Mouse (Mus musculus) MEL-GATA-1-ER (cell line): ENCODE measurements around the gene Mpg.
A peak's percentile ranks its signal among the peaks of the same experiment; 100 is the strongest.

Source experiments
- DNase-seq: peaks from one replicate; pipeline ENCODE4 v3.0.0-alpha.2; 2012; ENCODE audit warnings: low read depth; ENCODE audit errors: extremely low read depth

Mpg gene

DNA sequence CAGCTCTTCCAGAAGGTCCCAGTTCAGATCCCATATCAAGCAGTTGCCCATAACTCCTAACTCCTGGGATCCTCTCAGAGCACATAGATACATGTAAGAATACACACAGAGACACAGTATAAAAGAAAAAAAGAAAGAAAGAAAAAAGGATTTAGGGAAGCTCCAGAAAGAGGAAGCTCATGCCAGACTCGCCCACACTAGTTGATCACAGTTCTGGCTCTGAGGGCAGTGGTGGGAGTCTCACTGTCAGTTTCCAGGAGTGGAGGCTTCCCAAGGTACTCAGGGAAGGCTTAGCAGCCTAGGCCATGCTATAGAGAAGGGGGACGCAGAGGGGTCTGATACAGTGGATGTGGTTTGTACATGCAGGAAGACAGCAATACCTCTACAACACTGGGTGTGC, 4.8 kb downstream of the Mpg start:
- DNase-seq: no peak

DNA sequence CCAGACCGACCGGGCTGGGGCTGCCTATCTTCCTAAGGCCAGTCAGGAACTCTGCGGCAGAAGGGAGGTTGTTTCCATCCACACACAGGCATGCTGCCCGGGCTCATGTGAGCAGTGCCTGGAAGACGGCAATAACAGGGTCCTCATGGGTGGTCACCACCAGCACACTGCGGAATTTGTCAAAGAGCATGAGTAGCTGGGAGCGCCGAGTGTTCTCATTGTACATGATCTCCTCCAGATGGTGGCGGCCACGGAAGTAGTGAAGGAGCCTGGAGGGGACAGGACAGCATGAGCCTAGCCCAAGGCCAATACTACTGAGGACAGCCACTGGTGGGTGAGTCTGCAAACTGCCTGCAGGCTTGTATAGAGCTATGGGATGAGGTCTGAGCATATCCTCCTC, 6.5 kb downstream of the Mpg start:
- no peak for DNase-seq

DNA sequence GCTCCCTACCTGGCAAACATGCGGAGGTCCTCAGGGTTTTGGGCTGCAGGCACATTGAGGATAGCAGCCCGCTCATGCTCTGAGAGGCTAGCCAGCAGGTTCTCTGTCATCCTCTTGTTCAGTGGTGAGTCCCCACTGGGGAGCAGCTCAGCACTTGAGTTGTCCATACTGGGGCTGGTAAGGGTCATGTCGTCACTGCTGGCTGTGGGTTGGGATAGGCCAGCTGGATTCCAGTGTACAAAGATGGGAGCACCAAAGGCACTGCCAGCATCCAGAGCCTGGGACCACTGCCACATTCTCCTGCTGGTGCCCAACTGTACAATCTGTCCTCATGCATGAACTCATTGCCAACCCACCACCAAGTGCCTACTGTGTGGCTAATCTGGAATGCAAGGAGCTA, 7.6 kb downstream of the Mpg start:
- DNase-seq: no peak

DNA sequence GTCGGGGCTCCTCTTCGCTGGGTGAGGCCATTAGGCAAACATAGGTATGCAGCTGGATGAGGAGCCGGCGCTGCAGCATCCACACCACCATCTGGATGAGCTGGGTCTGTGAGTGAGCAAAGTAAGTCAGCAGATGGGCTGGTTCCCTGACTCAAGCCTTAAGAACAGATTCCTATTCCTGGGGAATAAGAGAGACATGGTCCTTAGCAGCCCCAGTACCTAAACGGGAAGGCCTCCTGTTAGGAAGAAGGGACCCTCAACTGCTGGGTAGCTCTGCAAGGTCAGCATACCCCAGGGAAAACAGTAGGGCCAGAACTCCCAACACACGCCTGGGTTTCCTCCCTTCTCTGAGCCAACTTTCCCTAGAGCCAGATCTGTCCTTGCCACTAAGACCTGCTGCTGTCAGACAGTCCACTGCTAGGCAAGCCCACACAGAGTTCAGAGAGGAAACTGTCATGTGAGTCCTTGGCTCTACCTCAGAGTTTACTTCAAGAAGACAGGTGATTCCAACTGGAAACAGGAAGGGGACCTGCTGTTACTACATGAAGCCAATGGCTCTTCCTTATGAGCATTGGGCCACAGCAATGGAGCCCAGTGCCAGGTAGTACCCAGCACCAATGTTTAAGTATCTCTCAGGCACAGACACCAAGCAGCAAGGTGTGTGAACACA, 8.6 kb downstream of the Mpg start:
- DNase-seq: no peak

DNA sequence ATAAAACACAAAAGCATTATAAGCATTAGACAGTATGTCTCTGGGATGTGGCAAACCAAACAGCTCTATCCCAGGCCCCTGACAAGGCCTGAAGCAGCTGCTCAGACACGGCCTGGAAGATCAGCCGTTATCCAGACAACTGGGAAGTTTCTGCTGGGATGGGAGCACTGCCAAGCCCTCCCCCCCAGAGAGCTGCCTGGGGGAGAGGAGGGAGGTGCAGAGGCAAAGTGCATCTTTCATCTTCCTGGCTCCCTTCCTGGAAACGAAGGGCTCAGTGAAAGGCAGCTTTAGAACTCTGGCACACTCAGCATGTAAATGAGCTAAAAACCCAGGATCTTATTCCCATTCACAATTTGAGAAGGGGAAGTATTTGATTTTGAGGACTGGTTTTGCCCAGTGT, 9.3 kb downstream of the Mpg start:
- no peak for DNase-seq

DNA sequence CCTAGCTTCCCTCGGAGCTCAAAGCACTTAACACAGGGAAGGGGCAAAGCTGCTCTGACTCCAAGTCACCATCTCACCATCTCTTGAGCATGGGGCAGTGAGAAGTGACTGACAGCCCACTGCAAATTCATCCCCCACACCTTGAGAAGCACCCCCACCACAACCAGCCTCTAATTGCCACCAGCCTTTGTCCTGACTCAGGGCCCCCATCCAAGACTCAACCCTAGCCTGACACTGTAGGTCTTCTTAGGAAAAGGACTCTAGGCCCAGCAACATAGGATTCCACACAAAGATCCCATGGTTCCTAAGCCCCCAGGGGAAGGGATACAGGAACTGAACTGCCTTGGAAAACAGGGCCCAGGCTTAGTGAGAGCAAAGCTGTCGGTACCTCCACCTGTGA, 9.8 kb downstream of the Mpg start:
- no peak for DNase-seq

DNA sequence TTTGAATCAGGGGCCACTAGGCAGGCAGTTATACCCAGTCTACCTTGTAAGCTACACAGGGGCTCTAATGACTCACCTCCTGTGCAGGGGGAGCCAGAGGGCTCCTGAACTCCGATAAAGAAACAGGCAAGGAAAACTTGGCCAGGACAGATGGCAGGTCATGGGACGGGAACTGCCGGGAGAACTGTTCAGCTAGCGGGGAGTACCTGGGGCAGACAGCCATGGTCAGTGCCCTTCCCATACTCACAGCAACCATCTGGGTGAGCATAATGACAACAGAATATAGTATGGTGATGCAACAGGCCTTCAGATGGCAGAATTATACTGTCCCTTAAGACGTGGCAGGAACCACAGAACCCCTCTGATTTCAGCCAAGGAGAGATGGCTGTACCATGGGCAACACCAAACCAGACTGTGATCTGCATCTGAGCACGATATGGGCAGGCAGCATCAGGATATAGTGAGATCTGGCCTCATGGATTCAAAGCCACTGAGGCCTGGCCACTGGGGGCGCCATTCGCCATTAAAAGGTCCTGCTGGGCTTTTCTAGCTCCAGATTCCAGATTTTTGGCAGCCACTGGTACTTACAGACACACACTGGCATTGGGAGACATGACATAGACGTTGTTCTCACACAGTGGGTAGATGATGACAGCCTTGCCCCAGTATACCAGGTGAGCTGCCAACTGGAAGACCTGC, 10.6 kb downstream of the Mpg start:
- no peak for DNase-seq

DNA sequence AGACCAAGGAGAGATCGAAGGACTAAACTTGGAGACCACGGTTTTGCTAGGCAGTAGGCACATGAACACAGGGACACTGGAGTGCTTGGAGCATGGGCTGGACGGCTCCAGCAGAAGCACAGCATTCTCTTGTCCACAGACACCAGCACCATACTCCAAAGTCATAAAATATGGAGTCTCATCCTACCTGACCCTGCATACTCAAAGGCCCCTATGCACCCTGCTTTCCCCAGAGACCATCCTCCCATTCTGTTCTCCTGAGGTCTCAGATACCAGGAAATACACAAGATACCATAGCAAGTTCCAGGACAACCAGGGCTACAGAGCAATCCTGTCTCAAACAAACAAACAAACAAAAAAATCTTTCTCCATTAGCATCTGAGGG, 11.1 kb downstream of the Mpg start:
- no peak for DNase-seq

DNA sequence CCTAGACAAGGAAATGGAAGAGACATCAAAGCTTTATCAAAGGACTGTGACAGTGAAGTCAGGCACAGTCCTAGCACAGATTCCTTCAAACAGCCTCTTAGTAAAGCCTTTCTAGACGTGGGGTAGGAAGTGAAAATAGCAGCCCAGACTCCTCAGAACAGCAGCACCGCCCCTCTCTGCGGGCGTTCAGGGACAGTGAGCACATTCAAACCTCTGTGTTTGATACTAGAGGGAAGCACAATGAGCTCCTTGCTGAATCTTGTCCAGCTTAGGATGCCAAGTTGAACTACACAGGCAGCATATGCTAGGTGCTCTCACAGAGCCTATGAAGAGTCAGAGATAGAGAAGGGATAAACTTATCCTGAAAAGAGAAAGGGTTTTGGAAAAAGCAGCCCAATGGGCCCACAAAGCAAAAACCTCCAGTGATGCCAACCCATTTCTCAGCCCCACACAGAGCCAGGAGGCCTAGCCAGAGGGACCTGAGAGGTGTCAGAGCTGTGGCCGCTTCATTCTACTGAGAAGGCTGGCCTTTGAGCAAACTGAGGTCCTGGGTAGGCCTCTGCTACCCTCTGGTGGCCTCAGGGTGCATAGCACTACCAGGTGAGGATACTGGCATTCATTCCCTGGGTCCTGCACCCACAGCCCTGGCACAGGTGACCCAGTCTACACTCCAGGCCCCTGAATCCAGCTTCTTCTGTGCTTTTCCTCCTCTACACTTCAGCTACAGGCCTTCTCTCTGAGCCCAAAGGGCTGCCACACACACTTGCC, 12.0 kb downstream of the Mpg start:
- no peak for DNase-seq

DNA sequence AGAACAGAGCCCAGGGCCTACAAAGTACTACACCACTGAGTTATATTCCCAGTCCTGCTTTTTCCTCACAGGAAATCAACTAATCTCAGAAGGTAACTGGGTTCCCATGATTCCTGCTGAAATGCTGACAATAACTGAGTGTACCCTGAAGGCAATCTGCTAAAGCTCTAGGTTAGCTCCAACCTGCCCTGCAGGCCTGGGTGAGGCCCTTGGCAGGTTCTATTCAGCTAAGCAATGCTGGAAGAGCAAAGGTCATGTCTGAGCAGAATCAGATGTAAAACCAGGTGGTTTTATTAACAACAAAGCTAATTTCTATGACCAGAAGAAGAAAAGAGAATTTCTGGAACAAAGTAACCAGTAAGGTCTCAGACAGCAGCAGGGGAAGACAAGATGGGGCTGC, 15.1 kb downstream of the Mpg start:
- DNase-seq: no peak

DNA sequence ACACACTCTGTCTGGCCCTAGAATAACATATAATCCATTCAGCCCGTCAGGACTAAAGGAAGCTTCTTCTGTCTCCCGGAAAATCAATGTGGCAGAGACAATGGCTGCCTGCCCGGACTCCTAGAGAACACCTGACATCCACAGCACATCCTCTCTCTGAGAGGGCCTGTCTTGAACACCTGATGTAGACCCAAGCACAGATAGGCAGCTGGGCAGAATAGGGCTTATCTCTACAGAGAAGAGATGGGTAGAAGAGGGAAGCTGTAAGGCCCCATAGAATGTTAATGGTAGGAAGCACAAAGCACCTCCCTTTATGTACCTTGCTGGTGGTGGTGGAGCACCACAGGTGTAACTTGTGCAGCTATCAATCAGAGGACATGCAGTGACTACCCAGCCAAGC, 15.9 kb downstream of the Mpg start:
- no peak for DNase-seq

DNA sequence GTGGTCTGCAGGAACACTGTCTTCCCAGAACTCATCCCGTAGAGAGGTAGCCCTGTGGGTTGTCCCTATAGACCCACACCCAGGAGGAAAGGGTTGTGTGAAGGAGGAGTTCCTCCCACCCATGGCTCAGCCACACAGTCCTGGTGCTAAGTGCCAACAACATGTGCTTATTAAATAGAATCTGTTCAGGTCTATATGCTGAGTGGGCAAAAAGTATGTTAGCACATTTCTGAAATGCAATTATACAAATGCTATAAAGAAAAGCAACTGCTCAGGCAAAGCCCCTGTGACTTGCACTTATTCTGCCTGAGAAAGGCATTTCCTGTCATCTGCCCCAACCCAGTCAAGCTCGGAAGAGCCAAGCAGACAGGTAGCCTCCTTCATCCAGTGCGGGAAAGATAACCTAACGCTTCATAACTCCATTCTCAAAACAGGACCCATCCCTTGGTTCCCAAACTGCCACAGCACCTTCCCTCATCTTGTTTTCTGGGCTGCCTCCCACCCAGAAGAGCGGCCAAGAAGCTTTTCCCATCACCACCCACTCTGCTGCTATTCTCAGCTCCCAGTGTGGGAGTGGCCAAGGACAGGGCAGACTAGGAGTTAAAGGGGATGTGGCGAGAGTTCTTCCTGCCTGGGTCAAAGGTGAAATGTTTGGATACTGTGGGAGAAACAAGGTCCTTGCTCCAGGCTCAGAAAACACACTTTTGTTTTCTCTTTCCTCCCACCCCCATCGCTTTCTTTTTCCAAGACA, 17.1 kb downstream of the Mpg start:
- no peak for DNase-seq

DNA sequence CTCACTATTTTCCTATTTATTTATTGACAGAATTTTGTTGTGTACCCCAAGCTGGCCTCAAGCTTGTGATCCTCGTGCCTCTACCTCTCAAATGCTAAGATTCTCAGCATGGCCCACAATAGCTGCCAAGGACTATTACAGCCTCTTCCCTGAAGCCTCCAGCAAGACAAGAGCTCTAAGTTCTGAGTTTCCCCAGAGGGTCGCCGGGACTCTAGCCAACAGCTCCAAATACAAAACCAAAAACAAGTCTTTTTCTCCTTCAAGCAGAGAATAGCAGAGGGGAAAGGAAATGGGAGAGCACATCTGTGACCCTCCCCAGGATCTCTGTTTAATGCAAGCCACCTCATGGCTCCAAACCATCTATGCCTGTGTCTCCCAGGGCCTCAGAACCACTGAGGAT, 17.8 kb downstream of the Mpg start:
- DNase-seq: no peak

DNA sequence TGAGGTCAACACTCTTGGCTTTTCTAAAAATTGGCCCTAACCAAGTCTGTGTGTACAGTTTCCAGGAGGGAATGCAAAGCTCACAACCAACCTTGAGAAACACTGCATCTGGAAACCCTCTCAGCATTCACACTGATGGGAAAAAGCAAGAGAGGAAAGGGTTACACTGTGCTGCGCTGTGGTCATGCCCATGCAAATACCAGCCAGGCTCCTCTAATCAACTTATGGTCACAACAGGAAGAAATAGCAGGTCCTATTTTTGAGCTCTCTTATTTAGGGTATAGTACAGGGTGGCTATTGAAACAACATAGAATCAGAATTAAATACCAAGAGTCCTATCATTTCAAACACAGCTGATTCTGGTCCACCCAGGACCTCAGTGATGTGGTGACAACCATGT, 18.3 kb downstream of the Mpg start:
- no peak for DNase-seq

DNA sequence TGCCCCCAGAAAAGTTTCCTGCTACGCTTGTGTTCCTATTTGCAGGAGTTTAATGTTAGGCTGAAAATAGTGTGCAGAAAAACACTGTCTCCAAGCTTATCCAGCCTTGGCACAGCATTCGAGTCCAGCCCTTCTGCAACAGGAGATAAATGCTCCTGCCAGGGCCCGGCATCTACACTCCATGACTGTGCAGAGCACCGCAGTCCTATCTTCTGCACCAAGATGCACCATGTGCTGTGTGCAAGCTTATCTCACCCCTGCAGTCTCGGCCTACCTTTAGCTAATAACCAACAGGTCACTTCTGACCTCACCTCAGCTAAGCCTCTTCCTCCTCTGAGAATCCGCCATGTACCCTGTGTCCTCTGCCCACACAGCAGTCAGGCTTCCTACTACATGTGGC, 19.3 kb downstream of the Mpg start:
- DNase-seq: peak; percentile 88

DNA sequence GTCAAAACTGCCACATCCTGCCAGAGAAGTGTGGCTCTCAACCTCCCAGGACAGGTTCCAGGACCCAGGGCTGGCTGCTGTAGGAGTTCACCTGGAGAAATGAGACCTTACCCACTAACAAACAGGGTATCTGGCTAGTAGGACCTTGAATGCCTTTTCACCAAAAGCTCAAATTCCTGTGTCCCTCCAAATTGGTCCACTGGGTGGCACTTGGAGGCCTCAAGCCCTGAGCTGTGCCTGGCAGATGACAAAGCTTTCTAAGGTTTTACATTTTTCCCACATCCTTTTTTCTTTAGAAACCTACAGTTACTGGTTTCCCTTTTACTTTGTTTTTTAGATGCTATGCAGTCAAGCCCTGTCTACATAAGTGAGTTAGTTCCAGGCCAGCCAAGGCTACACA, 20.8 kb downstream of the Mpg start:
- no peak for DNase-seq

DNA sequence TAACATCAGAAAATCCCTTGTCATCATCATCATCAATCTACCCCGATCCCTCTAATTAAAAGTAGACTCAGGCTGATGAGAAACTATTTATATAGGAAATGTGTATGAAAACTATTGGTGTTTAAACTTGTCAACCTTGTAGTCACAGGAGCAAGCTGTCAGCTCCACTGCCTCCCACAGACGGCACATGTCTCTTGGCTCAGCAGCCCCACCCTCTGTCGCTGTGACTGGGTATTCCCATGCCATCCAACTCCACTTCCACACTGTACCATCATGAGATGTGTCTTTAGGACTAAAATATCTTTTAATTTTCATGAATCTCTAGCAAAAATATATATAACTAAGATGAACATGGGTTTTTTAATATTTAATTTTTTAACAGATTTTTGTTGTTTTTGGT, 22.0 kb downstream of the Mpg start:
- no peak for DNase-seq

DNA sequence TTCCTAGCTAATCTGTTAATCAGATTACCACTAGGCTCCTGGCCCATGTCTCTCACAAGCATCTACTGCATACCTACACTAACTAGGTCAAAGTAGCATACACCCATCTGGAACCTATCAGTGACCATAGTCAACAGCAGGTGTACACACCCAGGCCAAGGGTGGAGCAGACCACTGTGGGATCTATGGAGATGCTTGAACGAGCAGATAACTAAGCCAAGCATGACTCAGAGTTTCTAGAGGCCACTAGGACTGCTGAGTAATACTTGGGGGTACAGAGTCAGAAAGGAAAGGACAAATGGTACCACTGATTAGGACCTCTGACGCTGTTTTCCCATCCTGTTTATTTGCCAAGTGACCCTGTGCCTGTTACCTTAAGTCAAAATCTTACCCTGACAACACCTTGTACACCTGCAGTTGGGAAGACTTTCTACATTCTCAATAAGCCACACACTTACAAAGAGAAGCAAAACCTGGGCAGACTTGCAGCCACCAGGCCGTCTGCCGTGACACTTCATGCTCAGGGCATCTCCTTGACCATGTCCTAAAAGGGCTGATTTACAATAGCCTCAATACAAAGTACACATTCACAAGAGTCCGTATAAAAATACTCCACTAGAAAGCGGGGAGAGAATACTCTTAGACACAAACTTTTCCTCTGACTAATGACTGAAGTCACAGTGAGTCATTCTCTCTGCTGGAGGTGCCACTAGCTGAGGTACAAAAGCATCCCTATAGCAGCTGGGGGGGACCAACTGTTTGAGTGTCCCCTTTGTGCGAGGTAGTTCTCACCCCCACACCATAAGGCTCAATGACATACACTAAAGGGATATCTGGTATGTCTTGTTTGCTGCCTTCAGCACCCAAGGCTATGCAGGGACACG, 24.8 kb downstream of the Mpg start:
- DNase-seq: peak; percentile 82

DNA sequence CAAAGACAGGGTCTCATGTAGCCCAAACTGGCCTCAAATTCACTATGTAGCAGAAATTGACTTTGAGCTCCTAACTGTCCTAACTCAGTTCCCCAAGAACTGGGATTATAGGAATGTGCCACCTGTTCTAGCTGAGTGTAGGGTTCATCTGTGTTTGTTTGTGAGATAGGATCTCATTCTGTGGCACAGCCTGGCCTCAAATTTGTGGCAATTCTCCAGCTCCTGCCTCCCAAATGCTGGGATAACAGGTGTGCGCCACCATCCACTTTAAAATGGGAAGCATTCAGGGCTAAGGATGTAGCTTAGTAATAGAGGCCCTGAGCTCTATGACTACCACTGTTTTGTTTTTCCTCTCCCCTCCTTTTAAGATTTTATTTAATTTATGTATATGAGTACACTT, 26.8 kb downstream of the Mpg start:
- DNase-seq: no peak

DNA sequence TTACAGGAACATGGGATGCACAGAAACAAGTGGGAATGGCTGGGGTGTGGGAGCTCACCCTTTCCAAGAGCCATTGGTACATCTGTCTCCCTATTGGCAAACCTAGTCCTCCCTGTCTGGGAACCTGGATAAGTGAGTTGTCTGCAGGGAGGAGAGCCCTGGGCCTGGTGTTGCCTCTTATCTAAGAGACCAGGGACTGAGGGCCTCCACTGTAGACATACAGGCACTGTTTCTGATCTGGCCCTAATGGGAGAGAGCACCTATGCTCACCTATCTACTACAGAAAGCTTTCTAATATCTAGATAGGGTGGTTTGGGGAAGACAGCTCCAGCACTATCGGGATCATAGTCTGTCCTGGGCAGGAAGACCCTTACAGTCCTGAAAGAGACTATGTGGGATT, 29.8 kb downstream of the Mpg start:
- DNase-seq: no peak

DNA sequence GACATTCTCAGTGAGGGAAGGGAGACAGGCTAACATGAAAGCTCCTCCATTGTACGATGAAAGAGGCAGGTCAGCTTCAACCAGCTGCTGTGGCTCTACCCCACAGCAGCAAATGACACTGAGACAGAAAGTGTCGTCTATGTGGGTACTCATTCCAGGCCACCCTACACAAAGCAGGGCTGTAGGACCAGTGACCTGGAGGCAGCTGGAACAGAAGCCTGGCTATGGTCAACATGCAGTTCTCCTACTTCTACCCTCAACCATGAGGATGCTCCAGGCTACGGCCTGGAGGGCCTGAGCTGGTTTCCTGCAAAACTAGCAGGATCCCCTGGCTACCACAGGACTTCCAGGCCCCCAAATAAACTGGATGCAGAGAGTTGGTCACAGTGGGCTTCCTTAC, 30.3 kb downstream of the Mpg start:
- DNase-seq: no peak
